Mouse (Mus musculus): Measurements from ENCODE around the gene Hmga1b. TPM values are rescaled to one million over a fixed set of nuclear protein-coding genes. Genes with fewer than 3 reads are reported as not detected.

Gene Hmga1b
- not detected for polyA plus RNA-seq (2014; fragmentation: Illumina TruSeq; extraction: RNeasy Lipid Tissue Mini Kit (QIAGEN cat#74804); ENCODE audit: low replicate concordance)

DNA sequence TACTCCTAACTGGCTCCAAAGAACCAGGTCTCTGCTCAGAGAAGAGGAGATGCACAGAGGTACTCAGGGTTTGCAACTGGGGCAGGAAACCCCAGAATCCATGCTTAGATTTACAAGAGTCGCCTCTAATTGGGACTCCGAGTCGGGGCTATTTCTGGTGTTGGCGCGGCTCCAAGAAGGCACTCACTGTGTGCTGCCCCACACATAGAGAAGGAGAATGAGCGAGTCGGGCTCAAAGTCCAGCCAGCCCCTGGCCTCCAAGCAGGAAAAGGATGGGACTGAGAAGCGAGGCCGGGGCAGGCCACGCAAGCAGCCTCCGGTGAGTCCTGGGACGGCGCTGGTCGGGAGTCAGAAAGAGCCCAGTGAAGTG is at the start of gene Hmga1b:
Gene Hmga1b (plus strand): TSS at position 123 of the 370 bp plus-strand sequence.

DNA sequence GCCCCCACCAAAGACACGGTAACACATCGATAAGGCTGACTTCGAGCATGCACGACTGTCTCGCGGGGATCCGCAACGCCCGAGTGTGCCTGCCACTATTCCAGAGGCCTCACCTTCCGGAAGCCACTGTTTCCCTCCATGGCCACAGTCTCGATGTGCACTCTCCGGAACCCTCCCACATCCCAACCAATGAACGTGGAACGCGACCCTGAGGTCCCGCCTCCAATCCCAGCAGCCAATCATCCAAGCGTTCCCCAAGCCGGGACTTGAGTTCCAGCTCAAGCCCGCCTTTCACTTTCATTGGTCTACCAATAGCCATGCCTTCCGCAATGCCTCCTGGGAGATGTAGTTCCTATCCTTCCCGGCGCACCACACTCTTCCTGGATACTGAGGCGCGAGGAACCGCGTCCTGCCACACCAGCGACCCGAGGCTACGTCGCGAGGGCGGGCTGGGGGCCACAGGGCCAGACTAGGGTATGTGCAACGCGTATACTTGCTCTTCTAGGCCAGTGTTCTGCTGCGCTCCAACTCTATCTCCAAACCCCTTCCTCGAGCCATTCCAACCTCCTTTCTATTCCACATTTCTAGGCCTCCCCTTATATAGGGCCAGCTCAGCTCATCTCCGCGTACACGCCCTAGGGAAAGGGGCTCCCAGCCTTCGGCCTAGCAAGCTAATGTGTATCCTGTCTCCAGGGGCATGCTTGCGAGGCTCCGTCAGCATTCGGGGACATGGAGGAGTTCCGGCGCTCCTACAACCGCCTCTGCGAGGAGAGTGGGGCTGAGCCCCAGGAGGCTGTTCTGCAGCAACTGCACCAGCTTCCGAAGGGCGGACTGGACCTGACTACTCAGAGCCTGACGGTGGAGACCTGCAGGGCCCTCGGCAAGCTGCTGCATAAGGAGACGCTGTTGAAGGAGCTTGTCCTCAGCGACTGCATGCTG is 48.7 kb upstream of the Hmga1b start, which contains the start of the genes Cenpx and Lrrc45:
Gene Cenpx (minus strand): TSS at position 159 of the 939 bp plus-strand sequence.
Gene Lrrc45 (plus strand): TSS at position 346 of the 939 bp plus-strand sequence.

DNA sequence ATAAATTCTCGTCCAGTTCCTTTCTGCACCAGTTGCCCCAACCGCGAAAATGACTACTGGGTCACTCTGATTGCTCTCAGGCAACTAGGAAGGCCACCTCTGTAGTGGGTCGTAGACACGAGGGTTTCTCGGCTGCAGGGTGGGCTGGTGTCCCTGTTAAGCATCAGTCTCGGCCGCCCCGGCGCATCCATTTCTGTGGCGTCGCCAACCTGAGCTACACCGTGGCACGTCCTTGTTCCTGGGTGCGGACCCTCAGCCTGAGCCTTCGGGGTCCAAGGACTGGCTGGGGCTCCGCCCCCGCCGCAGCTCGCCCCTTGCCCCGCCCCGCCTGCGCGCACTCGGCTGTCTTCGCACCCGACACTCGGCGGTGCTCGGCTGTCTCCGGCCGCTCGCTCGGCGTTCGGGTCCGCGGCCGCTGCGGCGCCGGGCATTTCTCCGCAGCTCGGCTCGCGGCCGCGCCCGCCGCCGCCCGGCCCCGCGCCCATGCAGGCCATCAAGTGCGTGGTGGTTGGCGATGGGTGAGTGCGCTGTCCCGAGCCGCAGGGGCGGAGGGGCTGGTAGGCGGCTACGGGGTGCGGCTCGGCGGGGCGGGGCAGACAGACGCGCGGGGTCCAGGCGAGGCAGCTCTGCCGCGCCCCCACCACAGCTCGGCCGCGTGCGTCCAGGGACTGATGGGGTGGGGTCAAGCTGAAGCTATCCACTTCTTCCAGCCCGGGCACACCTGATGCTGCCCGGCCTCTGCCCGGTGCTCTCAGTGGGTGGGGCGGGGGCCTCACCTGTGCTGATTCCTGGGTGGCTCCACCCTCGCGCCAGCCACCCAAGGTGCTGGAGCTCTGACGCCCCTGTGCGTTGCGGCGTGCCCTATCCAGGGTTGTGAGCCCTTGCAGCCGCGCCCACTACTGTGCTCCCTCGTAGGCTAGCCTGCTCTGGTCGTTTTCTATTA is 41.2 kb upstream of the Hmga1b start, which contains the start of gene Rac3:
Gene Rac3 (plus strand): TSS at position 347 of the 943 bp plus-strand sequence.

DNA sequence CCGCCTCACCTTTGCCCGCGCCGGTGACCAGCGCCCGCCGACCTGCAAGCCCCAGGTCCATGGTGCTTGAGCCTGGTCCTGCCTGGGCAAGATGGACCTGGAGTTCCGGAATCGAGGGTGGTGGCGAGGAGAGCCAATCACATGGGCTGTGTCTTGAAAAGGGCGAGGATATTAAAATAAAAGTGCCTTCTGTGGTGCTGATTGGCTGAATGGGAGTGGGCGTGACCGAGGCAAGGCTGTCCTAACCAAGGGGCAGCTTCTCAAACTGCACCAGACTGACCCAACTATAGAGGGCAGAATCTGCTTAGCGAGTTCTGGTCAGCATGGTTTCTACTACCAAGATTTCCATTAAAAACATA is 35.4 kb upstream of the Hmga1b start, which contains the start of gene Dcxr:
Gene Dcxr (minus strand): TSS at position 113 of the 359 bp plus-strand sequence.

DNA sequence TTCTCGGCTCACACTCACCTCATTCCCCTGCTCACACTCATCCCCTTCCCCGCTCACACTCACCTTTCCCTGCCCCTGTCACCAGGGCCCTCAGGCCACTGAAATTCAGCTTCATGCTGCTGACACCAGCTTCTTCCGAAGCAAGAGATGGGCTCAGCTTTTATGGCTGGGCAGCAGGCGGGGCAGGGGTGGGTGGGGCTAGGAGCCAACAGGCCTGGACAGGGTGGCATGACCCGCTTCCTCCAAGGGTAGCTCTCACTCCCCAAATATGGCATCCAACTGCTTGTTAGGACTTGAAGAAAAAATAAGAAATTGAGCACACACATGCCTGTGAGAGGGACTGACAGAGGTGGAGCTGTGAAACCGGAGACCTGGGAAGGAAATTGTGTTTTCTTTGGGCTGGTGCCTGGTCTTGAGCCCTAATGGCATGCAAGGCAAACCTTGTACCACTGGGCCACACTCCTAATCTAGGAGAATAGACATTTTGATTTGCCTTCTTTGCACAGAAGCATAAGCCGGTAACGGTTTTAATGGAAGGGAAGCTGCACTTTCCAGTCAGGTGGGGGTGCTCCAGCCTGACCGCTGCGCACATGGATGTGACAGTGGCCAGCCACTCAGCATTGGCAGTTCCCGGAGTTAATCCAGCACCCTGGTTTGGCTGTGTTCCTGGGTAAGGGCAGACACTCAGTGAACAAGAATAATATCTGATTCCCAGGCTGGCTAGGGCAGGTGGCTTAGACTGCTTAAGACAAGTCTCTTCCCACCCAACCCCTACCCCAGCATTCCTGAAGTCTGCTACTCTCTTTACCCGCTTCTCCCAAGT is 30.5 kb upstream of the Hmga1b start, which contains the start of gene Cbr2:
Gene Cbr2 (minus strand): TSS at position 257 of the 823 bp plus-strand sequence.

DNA sequence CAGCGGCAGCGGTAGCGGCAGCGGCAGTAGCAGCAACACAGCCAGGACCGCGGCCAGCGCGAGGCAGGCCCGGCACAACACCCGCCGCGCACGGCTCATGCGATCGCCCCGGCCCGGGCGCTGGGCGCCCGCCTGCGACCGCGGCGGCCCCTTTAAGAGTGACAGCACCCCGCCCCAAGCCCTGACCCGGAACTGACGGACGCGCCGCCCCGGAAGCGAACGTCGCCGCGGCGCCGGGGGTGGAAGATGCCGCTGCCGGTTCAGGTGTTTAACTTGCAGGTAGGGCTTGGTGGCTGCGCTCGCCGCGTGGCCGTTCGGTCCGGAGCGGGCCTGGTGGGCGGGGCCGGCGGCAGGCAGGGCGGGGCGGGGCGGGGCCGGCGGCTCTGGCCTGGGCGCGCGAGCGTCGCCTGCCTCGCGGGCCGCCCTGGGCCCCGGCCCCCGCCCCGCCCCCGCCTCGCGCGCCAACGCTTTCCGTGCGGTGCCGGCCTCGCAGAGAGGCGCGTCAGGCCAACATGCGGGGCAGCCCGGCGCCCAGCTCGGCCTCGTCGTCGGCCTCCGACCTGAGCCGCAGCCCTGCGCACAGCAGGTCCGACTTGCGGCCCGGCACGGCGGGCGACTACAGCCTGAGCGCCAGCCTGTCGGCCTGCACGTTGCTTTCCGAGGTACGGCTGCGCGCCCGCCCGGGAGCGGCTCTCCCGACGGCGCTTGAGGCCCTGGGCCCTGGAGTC is 21.6 kb downstream of the Hmga1b start, which contains the start of the genes Rfng and Gps1:
Gene Rfng (minus strand): TSS at position 144 of the 728 bp plus-strand sequence.
Gene Gps1 (plus strand): TSS at position 209 of the 728 bp plus-strand sequence.

DNA sequence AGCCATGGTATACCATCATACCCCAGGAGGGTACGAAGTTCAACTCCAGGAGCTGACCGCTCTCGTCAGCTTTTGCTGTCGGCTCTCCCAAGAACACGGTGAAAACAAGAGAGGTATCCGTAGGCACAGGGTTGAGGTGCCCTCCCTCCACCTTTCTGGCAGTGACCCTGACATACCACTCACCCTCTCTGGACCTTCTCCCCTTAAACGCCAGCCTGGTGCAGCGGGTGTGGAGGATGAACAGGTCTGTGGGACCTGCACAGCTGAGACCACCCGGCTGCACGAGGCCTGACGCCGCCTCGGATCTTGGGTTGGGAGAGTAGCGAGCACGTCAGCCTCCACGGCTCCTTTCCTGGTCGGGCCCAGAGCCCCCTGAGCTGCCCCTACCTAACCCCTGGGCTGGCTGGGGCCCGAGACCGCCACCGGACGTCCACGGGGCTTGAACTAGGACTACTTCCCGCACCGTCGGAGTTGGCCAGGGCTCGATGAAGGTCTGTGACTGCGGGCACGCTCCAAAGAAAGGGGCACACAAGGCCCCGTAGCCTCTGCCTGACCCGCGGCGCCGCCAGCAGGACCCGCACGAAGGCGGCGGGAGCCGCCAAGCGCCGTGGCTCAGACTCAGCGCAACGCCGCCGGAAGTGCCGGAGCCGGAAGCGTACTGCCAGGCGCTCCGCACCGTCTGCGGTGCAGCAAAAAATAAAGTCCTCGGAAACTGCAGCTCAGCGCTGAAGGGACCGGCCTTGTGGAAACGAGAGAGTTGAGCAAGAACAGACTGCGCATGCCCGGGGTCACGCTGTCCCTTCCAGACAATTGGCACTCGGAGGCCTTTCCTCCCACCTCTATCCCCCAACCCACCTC is 33.4 kb downstream of the Hmga1b start, which contains the start of gene Dus1l:
Gene Dus1l (minus strand): TSS at position 648 of the 858 bp plus-strand sequence.

Other genes starting within 250 kb of the Hmga1b start
- gene Gcgr, start 232.1 kb upstream of the Hmga1b start, polyA plus RNA-seq (2014; fragmentation: Illumina TruSeq; extraction: RNeasy Lipid Tissue Mini Kit (QIAGEN cat#74804); ENCODE audit: low replicate concordance) = not detected
- gene Mcrip1, start 213.1 kb upstream of the Hmga1b start, polyA plus RNA-seq (2014; fragmentation: Illumina TruSeq; extraction: RNeasy Lipid Tissue Mini Kit (QIAGEN cat#74804); ENCODE audit: low replicate concordance) = not detected
- not detected for gene Ppp1r27, start 211.7 kb upstream of the Hmga1b start, polyA plus RNA-seq (2014; fragmentation: Illumina TruSeq; extraction: RNeasy Lipid Tissue Mini Kit (QIAGEN cat#74804); ENCODE audit: low replicate concordance)
- 728 TPM for gene P4hb, start 189.5 kb upstream of the Hmga1b start, polyA plus RNA-seq (2014; fragmentation: Illumina TruSeq; extraction: RNeasy Lipid Tissue Mini Kit (QIAGEN cat#74804); ENCODE audit: low replicate concordance)
- gene Arhgdia, start 181.2 kb upstream of the Hmga1b start, polyA plus RNA-seq (2014; fragmentation: Illumina TruSeq; extraction: RNeasy Lipid Tissue Mini Kit (QIAGEN cat#74804); ENCODE audit: low replicate concordance) = 24.2 TPM
- gene Alyref, start 164.4 kb upstream of the Hmga1b start, polyA plus RNA-seq (2014; fragmentation: Illumina TruSeq; extraction: RNeasy Lipid Tissue Mini Kit (QIAGEN cat#74804); ENCODE audit: low replicate concordance) = 18.5 TPM
- 8.2 TPM for gene Anapc11, start 164.4 kb upstream of the Hmga1b start, polyA plus RNA-seq (2014; fragmentation: Illumina TruSeq; extraction: RNeasy Lipid Tissue Mini Kit (QIAGEN cat#74804); ENCODE audit: low replicate concordance)
- gene Npb, start 154.3 kb upstream of the Hmga1b start, polyA plus RNA-seq (2014; fragmentation: Illumina TruSeq; extraction: RNeasy Lipid Tissue Mini Kit (QIAGEN cat#74804); ENCODE audit: low replicate concordance) = not detected
- 28.6 TPM for gene Pcyt2, start 144.9 kb upstream of the Hmga1b start, polyA plus RNA-seq (2014; fragmentation: Illumina TruSeq; extraction: RNeasy Lipid Tissue Mini Kit (QIAGEN cat#74804); ENCODE audit: low replicate concordance)
- gene Sirt7, start 137.6 kb upstream of the Hmga1b start, polyA plus RNA-seq (2014; fragmentation: Illumina TruSeq; extraction: RNeasy Lipid Tissue Mini Kit (QIAGEN cat#74804); ENCODE audit: low replicate concordance) = 9.2 TPM
- 10.0 TPM for gene Mafg, start 129.2 kb upstream of the Hmga1b start, polyA plus RNA-seq (2014; fragmentation: Illumina TruSeq; extraction: RNeasy Lipid Tissue Mini Kit (QIAGEN cat#74804); ENCODE audit: low replicate concordance)
- 1.4 TPM for gene Pycr1, start 119.0 kb upstream of the Hmga1b start, polyA plus RNA-seq (2014; fragmentation: Illumina TruSeq; extraction: RNeasy Lipid Tissue Mini Kit (QIAGEN cat#74804); ENCODE audit: low replicate concordance)
- gene Myadml2, start 114.6 kb upstream of the Hmga1b start, polyA plus RNA-seq (2014; fragmentation: Illumina TruSeq; extraction: RNeasy Lipid Tissue Mini Kit (QIAGEN cat#74804); ENCODE audit: low replicate concordance) = not detected
- not detected for gene Notum, start 101.6 kb upstream of the Hmga1b start, polyA plus RNA-seq (2014; fragmentation: Illumina TruSeq; extraction: RNeasy Lipid Tissue Mini Kit (QIAGEN cat#74804); ENCODE audit: low replicate concordance)
- gene Aspscr1, start 89.8 kb upstream of the Hmga1b start, polyA plus RNA-seq (2014; fragmentation: Illumina TruSeq; extraction: RNeasy Lipid Tissue Mini Kit (QIAGEN cat#74804); ENCODE audit: low replicate concordance) = 3.6 TPM
- not detected for gene Cenpx, start 49.1 kb upstream of the Hmga1b start, polyA plus RNA-seq (2014; fragmentation: Illumina TruSeq; extraction: RNeasy Lipid Tissue Mini Kit (QIAGEN cat#74804); ENCODE audit: low replicate concordance)
- 0.33 TPM for gene Lrrc45, start 48.9 kb upstream of the Hmga1b start, polyA plus RNA-seq (2014; fragmentation: Illumina TruSeq; extraction: RNeasy Lipid Tissue Mini Kit (QIAGEN cat#74804); ENCODE audit: low replicate concordance)
- gene Rac3, start 41.3 kb upstream of the Hmga1b start, polyA plus RNA-seq (2014; fragmentation: Illumina TruSeq; extraction: RNeasy Lipid Tissue Mini Kit (QIAGEN cat#74804); ENCODE audit: low replicate concordance) = not detected
- not detected for gene Dcxr, start 35.5 kb upstream of the Hmga1b start, polyA plus RNA-seq (2014; fragmentation: Illumina TruSeq; extraction: RNeasy Lipid Tissue Mini Kit (QIAGEN cat#74804); ENCODE audit: low replicate concordance)
- not detected for gene Cbr2, start 30.7 kb upstream of the Hmga1b start, polyA plus RNA-seq (2014; fragmentation: Illumina TruSeq; extraction: RNeasy Lipid Tissue Mini Kit (QIAGEN cat#74804); ENCODE audit: low replicate concordance)
- gene Rfng, start 21.4 kb downstream of the Hmga1b start, polyA plus RNA-seq (2014; fragmentation: Illumina TruSeq; extraction: RNeasy Lipid Tissue Mini Kit (QIAGEN cat#74804); ENCODE audit: low replicate concordance) = not detected
- gene Gps1, start 21.5 kb downstream of the Hmga1b start, polyA plus RNA-seq (2014; fragmentation: Illumina TruSeq; extraction: RNeasy Lipid Tissue Mini Kit (QIAGEN cat#74804); ENCODE audit: low replicate concordance) = 4.1 TPM
- gene Dus1l, start 33.6 kb downstream of the Hmga1b start, polyA plus RNA-seq (2014; fragmentation: Illumina TruSeq; extraction: RNeasy Lipid Tissue Mini Kit (QIAGEN cat#74804); ENCODE audit: low replicate concordance) = 2.2 TPM
- gene Fasn, start 61.8 kb downstream of the Hmga1b start, polyA plus RNA-seq (2014; fragmentation: Illumina TruSeq; extraction: RNeasy Lipid Tissue Mini Kit (QIAGEN cat#74804); ENCODE audit: low replicate concordance) = 1.3 TPM
- not detected for gene Ccdc57, start 170.1 kb downstream of the Hmga1b start, polyA plus RNA-seq (2014; fragmentation: Illumina TruSeq; extraction: RNeasy Lipid Tissue Mini Kit (QIAGEN cat#74804); ENCODE audit: low replicate concordance)
- gene Slc16a3, start 185.7 kb downstream of the Hmga1b start, polyA plus RNA-seq (2014; fragmentation: Illumina TruSeq; extraction: RNeasy Lipid Tissue Mini Kit (QIAGEN cat#74804); ENCODE audit: low replicate concordance) = 0.71 TPM
- 44.3 TPM for gene Csnk1d, start 228.5 kb downstream of the Hmga1b start, polyA plus RNA-seq (2014; fragmentation: Illumina TruSeq; extraction: RNeasy Lipid Tissue Mini Kit (QIAGEN cat#74804); ENCODE audit: low replicate concordance)

All from small intestine, adult 10 weeks (tissue).